Mouse (Mus musculus) cortical plate, adult 2 months (tissue): ENCODE results near the gene Nit1.
A peak's percentile ranks its signal among the peaks of the same experiment; 100 is the strongest.

ENCODE experiments used
- CTCF ChIP-seq: fragments of 200-500 bp; IDR thresholded peaks from 2 replicates; pipeline ENCODE4 v1.5.1; 2011; ENCODE audit warnings: mild to moderate bottlenecking, control low read depth, low read length; ENCODE audit not compliant: insufficient read depth; ENCODE audit errors: extremely low read depth
- POLR2A ChIP-seq: fragments of 200-500 bp; IDR thresholded peaks from 2 replicates; pipeline ENCODE4 v1.6.1; 2011; ENCODE audit warnings: mild to moderate bottlenecking, low read length, control low read depth; ENCODE audit not compliant: insufficient read depth; ENCODE audit errors: extremely low read depth

DNA sequence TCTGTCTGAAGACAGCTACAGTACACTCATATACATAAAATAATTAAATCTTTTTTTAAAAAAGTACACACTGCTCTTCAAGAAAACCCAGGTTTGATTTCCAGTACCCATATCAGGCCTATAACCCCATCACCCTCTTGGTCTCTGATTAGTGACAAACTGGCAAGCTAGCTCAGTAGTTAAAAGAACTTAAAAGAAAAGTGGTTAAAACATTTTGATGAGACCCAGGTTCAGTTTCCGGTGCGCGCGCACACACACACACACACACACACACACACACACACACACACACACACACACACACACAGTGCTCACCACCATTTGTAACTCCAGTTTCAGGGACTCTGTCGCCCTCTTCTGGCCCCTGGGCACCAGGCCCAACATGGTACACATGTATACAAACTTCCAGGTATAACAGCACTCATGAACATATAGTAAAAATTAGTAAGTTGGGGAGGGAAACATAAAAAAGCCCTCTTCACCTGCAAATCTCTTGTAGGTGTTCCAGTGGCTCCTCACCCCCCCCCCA lies 10.4 kb upstream of the Nit1 start:
- no peak for TF ChIP-seq POLR2A
- peak; percentile 40 for TF ChIP-seq CTCF
